Mouse (Mus musculus) adrenal gland, adult (tissue): Measurements from ENCODE around the gene Nr2c2ap.

Experiments
- DNase-seq, 2 experiments: peaks; one replicate each; pipeline ENCODE4 v3.0.0; 2022 to 2023; ENCODE audit warnings: low spot score in 1 of 2; ENCODE audit not compliant: inconsistent age in 2 of 2

The Nr2c2ap gene

GRCm38 (mm10) chr8:70118726-70119700 is 12.1 kb upstream of the Nr2c2ap start:
- DNase-seq, result no peak

GRCm38 (mm10) chr8:70120667-70121066 is 10.5 kb upstream of the Nr2c2ap start, which contains the start of gene Ncan:
Gene Ncan, minus strand, starts transcription at chr8:70120873.
- DNase-seq, result peak; percentile 52 to 78

- DNase-seq, result peak in 1 of 2 experiments; percentile 51
These were observed 8.3 kb upstream of the Nr2c2ap start for GRCm38 (mm10) chr8:70122863-70123262.

- no peak for DNase-seq
These were observed 6.1 kb upstream of the Nr2c2ap start for GRCm38 (mm10) chr8:70124992-70125391.

GRCm38 (mm10) chr8:70128435-70128834 is 2.7 kb upstream of the Nr2c2ap start:
- peak; percentile 41 to 84 for DNase-seq

- DNase-seq, result peak; percentile 34 to 71
These were observed 1.7 kb upstream of the Nr2c2ap start for GRCm38 (mm10) chr8:70129309-70129952.

GRCm38 (mm10) chr8:70130066-70130465 is 1.1 kb upstream of the Nr2c2ap start:
- DNase-seq, result no peak

GRCm38 (mm10) chr8:70134086-70134485 is 3.0 kb downstream of the Nr2c2ap start:
- DNase-seq, result no peak

GRCm38 (mm10) chr8:70134931-70135330 is 3.8 kb downstream of the Nr2c2ap start:
- no peak for DNase-seq

GRCm38 (mm10) chr8:70136591-70136990 is 5.5 kb downstream of the Nr2c2ap start:
- no peak for DNase-seq

- no peak for DNase-seq
These were observed 6.8 kb downstream of the Nr2c2ap start for GRCm38 (mm10) chr8:70137890-70138289.

GRCm38 (mm10) chr8:70139026-70139857 is 8.1 kb downstream of the Nr2c2ap start, which contains the start of the genes Rfxank, Borcs8 and Mef2b:
Gene Rfxank, minus strand, starts transcription at chr8:70139154.
Gene Borcs8, plus strand, starts transcription at chr8:70139499.
Gene Mef2b, plus strand, starts transcription at chr8:70139711.
- DNase-seq, result peak; percentile 99 to 100

GRCm38 (mm10) chr8:70139981-70140380 is 8.8 kb downstream of the Nr2c2ap start:
- no peak for DNase-seq

- no peak for DNase-seq
These were observed 16.8 kb downstream of the Nr2c2ap start for GRCm38 (mm10) chr8:70147678-70148607.

- DNase-seq, result no peak
These were observed 19.0 kb downstream of the Nr2c2ap start for GRCm38 (mm10) chr8:70150158-70150557.

- peak; percentile 68 to 83 for DNase-seq
These were observed 21.6 kb downstream of the Nr2c2ap start for GRCm38 (mm10) chr8:70152537-70153257.

- DNase-seq, result no peak
These were observed 26.2 kb downstream of the Nr2c2ap start for GRCm38 (mm10) chr8:70157240-70157800.

GRCm38 (mm10) chr8:70158069-70158853 is 27.1 kb downstream of the Nr2c2ap start:
- DNase-seq, result peak; percentile 72 to 82
